Mouse (Mus musculus): ENCODE results near the gene Tmem270.

GRCm38 (mm10) chr5:134936626-134937185 is 30.2 kb upstream of the Tmem270 start:
- no peak for TF ChIP-seq CTCF (IDR thresholded peaks at IDR 0.05; ENCODE audit: low read depth, low read length)
- TF ChIP-seq POLR2A (IDR thresholded peaks at IDR 0.05; ENCODE audit: borderline replicate concordance, low read depth, low read length) = no peak
